ENCODE assay signal across 21 mouse cellular contexts in the genomic region with DNA sequence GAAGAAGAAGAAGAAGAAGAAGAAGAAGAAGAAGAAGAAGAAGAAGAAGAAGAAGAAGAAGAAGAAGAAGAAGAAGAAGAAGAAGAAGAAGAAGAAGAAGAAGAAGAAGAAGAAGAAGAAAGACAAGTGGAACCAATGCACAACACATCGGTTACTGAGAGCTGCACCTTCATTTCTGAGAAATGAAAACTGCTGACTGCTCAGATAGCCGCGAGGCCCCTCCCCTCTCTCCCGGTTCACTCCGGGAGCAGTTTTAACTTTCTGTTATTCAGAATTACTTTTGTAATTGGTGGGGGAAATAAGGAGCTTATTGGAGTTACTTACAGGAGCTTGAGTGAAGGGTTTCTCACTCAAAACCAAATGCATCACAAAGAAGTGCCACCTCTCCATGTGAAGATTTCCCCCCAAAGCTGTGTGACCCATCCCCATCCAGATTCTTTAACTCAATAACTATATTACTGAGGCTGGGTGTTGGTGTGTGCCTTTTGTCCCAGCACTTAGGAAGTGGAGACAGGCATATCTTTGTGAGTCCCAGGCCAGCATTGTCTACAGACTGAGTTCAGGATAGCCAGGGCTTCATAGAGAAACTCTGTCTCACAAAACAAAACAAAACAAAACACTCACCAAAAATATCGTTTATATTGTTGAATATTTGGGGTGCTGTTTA. TPM values are rescaled to one million over a fixed set of nuclear protein-coding genes. Genes with fewer than 3 reads are reported as not detected.
DNase-seq lines count a peak whose midpoint lies in the region; ATAC-seq and TF ChIP-seq lines count a peak whose summit lies in the region.
"Had no signal": no experiment of that assay in that cellular context is flagged by ENCODE, and none has a peak within 500 bp of the region (broad histone marks: within the 10 kb centered on the region; RNA-seq: fewer than 3 reads in every experiment).

No protein-coding gene starts in this region.

- no peaks in the 10 kb centered on the region for H3K9me3 ChIP-seq in ES-E14 (ENCODE audit: control insufficient read depth, insufficient read depth, low read depth, low read length)
- H3K9me3 ChIP-seq in liver, embryonic 15.5 days (replicated peaks), result no peaks in the 10 kb centered on the region
- H3K9me3 ChIP-seq: limb, embryonic 10.5 days had no signal

- no peak overlapping the region for H3K9ac ChIP-seq in ES-E14 (ENCODE audit: insufficient read depth, low read depth, low read length, poor library complexity, severe bottlenecking)
- H3K9ac ChIP-seq in liver, embryonic 15.5 days, result no peak overlapping the region
- H3K9ac ChIP-seq: embryonic facial prominence, embryonic 13.5 days; midbrain, embryonic 12.5 days; neural tube, embryonic 15.5 days had no signal

- peak overlapping the region; percentile 51 for H3K4me2 ChIP-seq in liver, embryonic 15.5 days
- H3K4me2 ChIP-seq: embryonic facial prominence, embryonic 13.5 days; heart, embryonic 11.5 days; midbrain, embryonic 12.5 days; neural tube, embryonic 15.5 days had no signal

- peak; percentile 11 for DNase-seq in CD4-positive helper T cell, adult 2 months (ENCODE audit: low read depth, low spot score)
- DNase-seq in ES-E14 (ENCODE audit: low read depth, low spot score), result no peak
- no peak for DNase-seq in urinary bladder, postnatal 10 days (ENCODE audit: low spot score)
- DNase-seq in cerebellum, postnatal 36 days, result no peak
- DNase-seq in gastrocnemius, adult 18-20 months (ENCODE audit: low spot score), result no peak
- DNase-seq: adrenal gland, postnatal 14 days; B cell, adult 2 months; cerebellum, adult 8-10 months; gastrocnemius, postnatal 36 days; heart, postnatal 14 days; layer of hippocampus, postnatal 36 days; lung, adult 2 months; lung, postnatal 36 days had no signal

- ATAC-seq in erythroid progenitor cell, adult 5-6 weeks (replicated peaks; ENCODE audit: low FRiP score, poor library complexity, severe bottlenecking), result peak; percentile 82
- peak; percentile 63; the same call in 1 of the 2 replicates for ATAC-seq in liver, embryonic 15.5 days (ENCODE audit: insufficient read depth)
- ATAC-seq: hindbrain, embryonic 16.5 days had no signal

- no peak overlapping the region for H3K4me3 ChIP-seq in ES-E14 (ENCODE audit: insufficient read depth in 1 of 2, low read depth in 1 of 2, low read length in 2 of 2, poor library complexity in 1 of 2, severe bottlenecking in 1 of 2)
- H3K4me3 ChIP-seq in liver, embryonic 15.5 days (replicated peaks), result peak overlapping the region; percentile 29; the same call in 1 of the 2 replicates
- H3K4me3 ChIP-seq: embryonic facial prominence, embryonic 13.5 days; limb, embryonic 10.5 days; midbrain, embryonic 12.5 days; neural tube, embryonic 15.5 days had no signal

- no peak overlapping the region for H3K27ac ChIP-seq in ES-E14 (ENCODE audit: insufficient read depth, low read depth, low read length, poor library complexity, severe bottlenecking)
- H3K27ac ChIP-seq in liver, embryonic 15.5 days (replicated peaks), result peak overlapping the region; percentile 53; the same call in 1 of the 2 replicates
- H3K27ac ChIP-seq: embryonic facial prominence, embryonic 13.5 days; limb, embryonic 10.5 days; midbrain, embryonic 12.5 days; neural tube, embryonic 15.5 days had no signal

- no peaks in the 10 kb centered on the region for H3K36me3 ChIP-seq in ES-E14 (ENCODE audit: control insufficient read depth, insufficient read depth, low read length, poor library complexity, severe bottlenecking)
- no peaks in the 10 kb centered on the region for H3K36me3 ChIP-seq in liver, embryonic 15.5 days (replicated peaks)
- H3K36me3 ChIP-seq: embryonic facial prominence, embryonic 13.5 days; limb, embryonic 10.5 days; midbrain, embryonic 12.5 days; neural tube, embryonic 15.5 days had no signal

- no peaks in the 10 kb centered on the region for H3K27me3 ChIP-seq in liver, embryonic 15.5 days
- H3K27me3 ChIP-seq: embryonic facial prominence, embryonic 13.5 days; midbrain, embryonic 12.5 days; neural tube, embryonic 15.5 days had no signal

- in situ Hi-C loops in ES-E14 (cut with MboI; ENCODE audit: low sequenced_read_pairs in 2 of 2, unreplicated experiment in 2 of 2), result no loop called here

- 36% methylated on average over 6 of the region's 6 CpGs for WGBS in liver, embryonic 15.5 days (ENCODE audit: insufficient replicate concordance)

- peaks cover 0 to 11% of the 10 kb centered on the region in 2 experiments for H3K4me1 ChIP-seq in ES-E14 (ENCODE audit: control insufficient read depth in 2 of 2, insufficient read depth in 2 of 2, low read length in 2 of 2, poor library complexity in 1 of 2)
- H3K4me1 ChIP-seq in liver, embryonic 15.5 days (replicated peaks), result peaks cover 24% of the 10 kb centered on the region
- H3K4me1 ChIP-seq: embryonic facial prominence, embryonic 13.5 days; midbrain, embryonic 12.5 days; neural tube, embryonic 15.5 days had no signal

TF ChIP-seq in ES-E14, 5 proteins besides CTCF, POLR2A, EP300 and RAD21:
- TF ChIP-seq ZNF384 (IDR thresholded peaks at IDR 0.05; ENCODE audit: low read depth, low read length) (no peak), ZC3H11A (IDR thresholded peaks at IDR 0.05; ENCODE audit: borderline replicate concordance, low read depth, low read length) (no peak), HCFC1 (IDR thresholded peaks at IDR 0.05; ENCODE audit: borderline replicate concordance, insufficient read depth, low read length) (no peak), MAFK (IDR thresholded peaks at IDR 0.05; ENCODE audit: insufficient read depth, low read depth, low read length) (peak; percentile 63), CHD2 (IDR thresholded peaks at IDR 0.05; ENCODE audit: low read depth, low read length) (no peak)

RNA-seq across cellular contexts. Expression of a gene that starts 32.3 kb away (rescaled TPM):
- total RNA-seq in ES-E14 (2012; rRNA removed), result 4.8 and 7.3 TPM in 2 replicates
- total RNA-seq in erythroid progenitor cell, adult 5-6 weeks (2015; ENCODE audit: low replicate concordance), result 30.6 and 35.0 TPM in 2 replicates
- total RNA-seq in erythroid progenitor cell, adult 5-6 weeks (2017; ENCODE audit: low replicate concordance), result 41.1 and 48.7 TPM in 2 replicates
- polyA plus RNA-seq in liver, embryonic 15.5 days (2015; fragmentation: Nextera tagmentation; extraction: Ambion mirVana), result 9.0 and 9.5 TPM in 2 replicates
- total RNA-seq in gastrocnemius, adult 18-20 months (2021), result 1 to 10 TPM; 3.1 to 5.0 TPM

RNA-seq across cellular contexts. Expression of a gene that starts 33.0 kb away (rescaled TPM):
- 3.2 and 3.8 TPM in 2 replicates for total RNA-seq in ES-E14 (2012; rRNA removed)
- total RNA-seq in erythroid progenitor cell, adult 5-6 weeks (2015; ENCODE audit: low replicate concordance), result 15.9 and 20.5 TPM in 2 replicates
- total RNA-seq in erythroid progenitor cell, adult 5-6 weeks (2017; ENCODE audit: low replicate concordance), result 19.8 and 21.4 TPM in 2 replicates
- polyA plus RNA-seq in liver, embryonic 15.5 days (2015; fragmentation: Nextera tagmentation; extraction: Ambion mirVana), result 4.9 TPM in 2 replicates
- 1 to 10 TPM; 4.3 to 5.1 TPM for total RNA-seq in gastrocnemius, adult 18-20 months (2021)

RNA-seq across cellular contexts. Expression of a gene that starts 34.6 kb away (rescaled TPM):
- total RNA-seq in ES-E14 (2012; rRNA removed), result 2.5 and 4.6 TPM in 2 replicates
- total RNA-seq in erythroid progenitor cell, adult 5-6 weeks (2015; ENCODE audit: low replicate concordance), result 14.8 and 28.5 TPM in 2 replicates
- total RNA-seq in erythroid progenitor cell, adult 5-6 weeks (2017; ENCODE audit: low replicate concordance), result 31.6 and 33.5 TPM in 2 replicates
- polyA plus RNA-seq in liver, embryonic 15.5 days (2015; fragmentation: Nextera tagmentation; extraction: Ambion mirVana), result 1.3 and 1.4 TPM in 2 replicates
- total RNA-seq in gastrocnemius, adult 18-20 months (2021), result 1 to 10 TPM; 2.1 to 3.5 TPM
